Mouse (Mus musculus): ENCODE measurements around the gene Lat. TPM values are rescaled to one million over a fixed set of nuclear protein-coding genes. Genes with fewer than 3 reads are reported as not detected.

The Lat gene
- polyA plus RNA-seq, 1 experiment from 2014 or later, result 1.1 TPM

GRCm38 (mm10) chr7:126323729-126324128, 45.6 kb downstream of the Lat start:
- H3K27me3 ChIP-seq (replicated peaks), result 0 out of 2 replicates have a peak, but pooled peaks cover 3% of the 10 kb centered on the region
- no peak for ATAC-seq (replicated peaks)
- H3K27ac ChIP-seq, result no peak overlapping the region
- no peaks in the 10 kb centered on the region for H3K9me3 ChIP-seq
- H3K4me2 ChIP-seq, result no peak overlapping the region
- no peaks in the 10 kb centered on the region for H3K4me1 ChIP-seq
- H3K4me3 ChIP-seq, result no peak overlapping the region
- no peak overlapping the region for H3K9ac ChIP-seq
- no peaks in the 10 kb centered on the region for H3K36me3 ChIP-seq (replicated peaks)
- 8% methylated on average over 11 of the region's 11 CpGs for WGBS

GRCm38 (mm10) chr7:126314273-126314672, 55.1 kb downstream of the Lat start:
- no peak for ATAC-seq (replicated peaks)
- Histone ChIP-seq H3K27ac (no peak overlapping the region), H3K36me3 (replicated peaks) (no peaks in the 10 kb centered on the region), H3K27me3 (replicated peaks) (no peaks in the 10 kb centered on the region), H3K4me3 (no peak overlapping the region), H3K9me3 (no peaks in the 10 kb centered on the region), H3K4me2 (no peak overlapping the region), H3K9ac (no peak overlapping the region), H3K4me1 (no peaks in the 10 kb centered on the region)
- WGBS, result 79% methylated on average over 8 of the region's 8 CpGs

Small RNA genes within 50 kb of the gene (microRNA-seq; reads per million reads assigned to microRNA genes)
- not detected for gene Mir7058

Other genes with a start within 250 kb of the Lat start
- 55.7 and 55.9 TPM in 2 replicates for gene Xpo6, start 169.1 kb downstream of the Lat start, polyA plus RNA-seq (2015; fragmentation: Nextera tagmentation; extraction: Ambion mirVana)
- 333 and 359 TPM in 2 replicates for gene Sbk1, start 97.0 kb downstream of the Lat start, polyA plus RNA-seq (2015; fragmentation: Nextera tagmentation; extraction: Ambion mirVana)
- 95.4 and 96.0 TPM in 2 replicates for gene Spns1, start 7.9 kb upstream of the Lat start, polyA plus RNA-seq (2015; fragmentation: Nextera tagmentation; extraction: Ambion mirVana)
- gene Nfatc2ip, start 27.2 kb upstream of the Lat start, polyA plus RNA-seq (2015; fragmentation: Nextera tagmentation; extraction: Ambion mirVana), result 2.2 and 2.6 TPM in 2 replicates
- gene Cd19, start 45.3 kb upstream of the Lat start, polyA plus RNA-seq (2015; fragmentation: Nextera tagmentation; extraction: Ambion mirVana), result 0.31 TPM in 1 of 2 replicates, not detected in the other
- 26.0 and 28.7 TPM in 2 replicates for gene Rabep2, start 59.2 kb upstream of the Lat start, polyA plus RNA-seq (2015; fragmentation: Nextera tagmentation; extraction: Ambion mirVana)
- 0.34 and 0.58 TPM in 2 replicates for gene Atp2a1, start 93.5 kb upstream of the Lat start, polyA plus RNA-seq (2015; fragmentation: Nextera tagmentation; extraction: Ambion mirVana)
- gene Sh2b1, start 105.9 kb upstream of the Lat start, polyA plus RNA-seq (2015; fragmentation: Nextera tagmentation; extraction: Ambion mirVana), result 84.3 and 87.0 TPM in 2 replicates
- gene Tufm, start 117.8 kb upstream of the Lat start, polyA plus RNA-seq (2015; fragmentation: Nextera tagmentation; extraction: Ambion mirVana), result 133 and 137 TPM in 2 replicates
- 75.9 and 83.6 TPM in 2 replicates for gene Atxn2l, start 133.9 kb upstream of the Lat start, polyA plus RNA-seq (2015; fragmentation: Nextera tagmentation; extraction: Ambion mirVana)
- 173 and 186 TPM in 2 replicates for gene Eif3c, start 196.8 kb upstream of the Lat start, polyA plus RNA-seq (2015; fragmentation: Nextera tagmentation; extraction: Ambion mirVana)
- 0.32 and 0.38 TPM in 2 replicates for gene Apobr, start 215.4 kb upstream of the Lat start, polyA plus RNA-seq (2015; fragmentation: Nextera tagmentation; extraction: Ambion mirVana)
- gene Cln3, start 216.2 kb upstream of the Lat start, polyA plus RNA-seq (2015; fragmentation: Nextera tagmentation; extraction: Ambion mirVana), result 34.1 and 35.6 TPM in 2 replicates
- not detected in 2 replicates for gene Il27, start 225.4 kb upstream of the Lat start, polyA plus RNA-seq (2015; fragmentation: Nextera tagmentation; extraction: Ambion mirVana)

Data from midbrain, embryonic 15.5 days (tissue).